10 mouse cellular contexts compared by ENCODE assay signal in the genomic region with DNA sequence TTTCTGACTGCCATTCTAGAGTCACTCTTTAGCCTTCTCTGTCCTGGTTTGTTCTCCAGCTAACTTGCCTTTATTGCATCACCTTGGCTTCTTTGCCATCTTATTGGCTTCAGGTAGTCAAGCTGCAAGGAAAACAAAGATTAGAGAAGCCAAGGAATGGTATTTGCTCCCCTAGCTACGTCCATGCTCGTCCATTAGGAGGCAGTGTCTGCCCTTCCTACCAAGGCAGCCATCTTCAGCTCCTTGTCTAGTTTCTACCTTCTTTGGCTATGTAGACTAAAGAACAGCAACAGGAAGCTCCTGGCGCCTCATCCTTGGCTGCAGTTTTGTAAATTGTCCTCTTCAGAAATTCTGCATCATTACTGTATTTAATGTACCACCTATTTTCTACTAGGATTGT.
A peak's percentile ranks its signal among the peaks of the same experiment; 100 is the strongest.
DNase-seq lines count a peak whose midpoint lies in the region; ATAC-seq and TF ChIP-seq lines count a peak whose summit lies in the region.
"Had no signal": no experiment of that assay in that cellular context is flagged by ENCODE, and none has a peak within 500 bp of the region (broad histone marks: within the 10 kb centered on the region; RNA-seq: fewer than 3 reads in every experiment).

No protein-coding gene starts in this region.

- WGBS in kidney, embryonic 16.5 days, result 61% methylated on average over 3 of the region's 3 CpGs

- H3K27ac ChIP-seq in kidney, embryonic 16.5 days (ENCODE audit: low read length), result no peak overlapping the region
- H3K27ac ChIP-seq: embryonic facial prominence, embryonic 10.5 days; neural tube, embryonic 12.5 days had no signal

- H3K27me3 ChIP-seq in kidney, embryonic 16.5 days (ENCODE audit: insufficient read depth, low read length), result no peaks in the 10 kb centered on the region; the same call in 1 of the 2 replicates
- no peaks in the 10 kb centered on the region for H3K27me3 ChIP-seq in E14TG2a.4 (ENCODE audit: insufficient read depth, low read length)
- H3K27me3 ChIP-seq: neural tube, embryonic 12.5 days had no signal

- no peaks in the 10 kb centered on the region for H3K9me3 ChIP-seq in kidney, embryonic 16.5 days (ENCODE audit: low read length)
- H3K9me3 ChIP-seq in E14TG2a.4 (ENCODE audit: low read length), result no peaks in the 10 kb centered on the region
- H3K9me3 ChIP-seq: embryonic facial prominence, embryonic 10.5 days; neural tube, embryonic 12.5 days had no signal

- H3K4me1 ChIP-seq in kidney, embryonic 16.5 days (ENCODE audit: insufficient read depth, low read length), result no peaks in the 10 kb centered on the region
- no peaks in the 10 kb centered on the region for H3K4me1 ChIP-seq in E14TG2a.4 (replicated peaks; ENCODE audit: low read depth, low read length)
- H3K4me1 ChIP-seq: embryonic facial prominence, embryonic 10.5 days; neural tube, embryonic 12.5 days had no signal

- no peak for ATAC-seq in kidney, embryonic 16.5 days (ENCODE audit: low FRiP score, low TSS enrichment)
- no peak for ATAC-seq in inflammation-experienced regulatory T-cells, adult 6 months

- H3K9ac ChIP-seq in kidney, embryonic 16.5 days (replicated peaks; ENCODE audit: low read length), result no peak overlapping the region
- H3K9ac ChIP-seq: neural tube, embryonic 12.5 days had no signal

- TF ChIP-seq CTCF in E14TG2a.4 (conservative IDR thresholded peaks at IDR 0.05; ENCODE audit: low read length), result peak; percentile 14; the same call in 1 of the 2 replicates

- no peaks in the 10 kb centered on the region for H3K36me3 ChIP-seq in kidney, embryonic 16.5 days (ENCODE audit: insufficient read depth, low read length)
- H3K36me3 ChIP-seq in E14TG2a.4 (ENCODE audit: insufficient read depth, low read length), result no peaks in the 10 kb centered on the region
- H3K36me3 ChIP-seq: embryonic facial prominence, embryonic 10.5 days; neural tube, embryonic 12.5 days had no signal

- no peak overlapping the region for H3K4me3 ChIP-seq in kidney, embryonic 16.5 days (ENCODE audit: low read length)
- H3K4me3 ChIP-seq in E14TG2a.4 (replicated peaks; ENCODE audit: low read length), result no peak overlapping the region
- H3K4me3 ChIP-seq: embryonic facial prominence, embryonic 10.5 days; neural tube, embryonic 12.5 days had no signal

- H3K4me2 ChIP-seq in kidney, embryonic 16.5 days (replicated peaks; ENCODE audit: low read depth, low read length), result no peak overlapping the region
- H3K4me2 ChIP-seq: neural tube, embryonic 12.5 days had no signal

- peak; percentile 2 to 3 for DNase-seq in kidney, adult 8-10 months
- peak; percentile 0 for DNase-seq in WW6 (ENCODE audit: low read depth, low spot score)
- peak; percentile 15 for DNase-seq in lung, postnatal 10 days
- DNase-seq in retina, embryonic 14.5 days (ENCODE audit: low spot score), result no peak
- DNase-seq: heart, adult 11 months had no signal
